ENCODE assay signal across 8 mouse cellular contexts in the genomic region with DNA sequence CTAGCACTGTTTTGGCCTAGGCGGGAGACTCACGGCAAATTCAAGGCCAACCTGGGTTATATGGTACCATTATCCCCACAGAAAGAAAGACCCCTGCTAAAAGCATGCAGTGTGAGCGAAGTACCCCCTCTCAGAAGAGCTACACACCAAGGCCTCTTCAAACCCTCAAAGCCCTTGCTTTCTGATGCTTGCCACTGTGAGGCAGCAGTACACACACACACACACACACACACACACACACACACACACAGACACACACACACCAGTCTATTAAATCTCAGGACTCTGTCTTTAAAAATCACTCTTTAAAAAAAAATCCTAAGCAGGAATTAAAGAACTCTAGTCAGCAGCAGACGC. TPM values are rescaled to one million over a fixed set of nuclear protein-coding genes. Genes with fewer than 3 reads are reported as not detected.
DNase-seq lines count a peak whose midpoint lies in the region; ATAC-seq and TF ChIP-seq lines count a peak whose summit lies in the region.

No protein-coding gene starts in this region.

- peak overlapping the region; percentile 79 for H3K4me2 ChIP-seq in heart, embryonic 12.5 days
- H3K4me2 ChIP-seq in forebrain, embryonic 15.5 days (replicated peaks): peak overlapping the region; percentile 77
- peak overlapping the region; percentile 98 for H3K4me2 ChIP-seq in liver, embryonic 15.5 days

- no peaks in the 10 kb centered on the region for H3K36me3 ChIP-seq in heart, embryonic 12.5 days
- H3K36me3 ChIP-seq in ES-Bruce4 (ENCODE audit: control insufficient read depth, insufficient read depth, low read length, poor library complexity, severe bottlenecking): no peaks in the 10 kb centered on the region
- H3K36me3 ChIP-seq in forebrain, embryonic 15.5 days: no peaks in the 10 kb centered on the region
- 0 out of 2 replicates have a peak, but pooled peaks cover 3% of the 10 kb centered on the region for H3K36me3 ChIP-seq in liver, embryonic 15.5 days (replicated peaks)

- 63% methylated on average over 4 of the region's 4 CpGs for WGBS in heart, embryonic 12.5 days
- 50% methylated on average over 4 of the region's 4 CpGs for WGBS in forebrain, embryonic 15.5 days
- 65% methylated on average over 4 of the region's 4 CpGs for WGBS in liver, embryonic 15.5 days (ENCODE audit: insufficient replicate concordance)

- no peak for TF ChIP-seq CTCF in ES-Bruce4 (IDR thresholded peaks at IDR 0.05; ENCODE audit: low read depth, low read length)

- no peak overlapping the region; the same call in 1 of the 2 replicates for H3K9ac ChIP-seq in heart, embryonic 12.5 days
- peak overlapping the region; percentile 80 for H3K9ac ChIP-seq in ES-Bruce4 (ENCODE audit: low read depth, poor library complexity, severe bottlenecking)
- H3K9ac ChIP-seq in forebrain, embryonic 15.5 days (replicated peaks): peak overlapping the region; percentile 81
- H3K9ac ChIP-seq in liver, embryonic 15.5 days: no peak overlapping the region

- H3K27ac ChIP-seq in heart, embryonic 12.5 days (ENCODE audit: poor library complexity, severe bottlenecking): peak overlapping the region; percentile 92
- no peak overlapping the region for H3K27ac ChIP-seq in ES-Bruce4 (ENCODE audit: insufficient read depth, low read length)
- H3K27ac ChIP-seq in forebrain, embryonic 15.5 days (replicated peaks): peak overlapping the region; percentile 84
- peak overlapping the region; percentile 78; the same call in 1 of the 2 replicates for H3K27ac ChIP-seq in liver, embryonic 15.5 days (replicated peaks)

- H3K27me3 ChIP-seq in heart, embryonic 12.5 days (replicated peaks): no peaks in the 10 kb centered on the region
- H3K27me3 ChIP-seq in ES-Bruce4 (ENCODE audit: control insufficient read depth, insufficient read depth, low read length, poor library complexity, severe bottlenecking): no peaks in the 10 kb centered on the region
- no peaks in the 10 kb centered on the region for H3K27me3 ChIP-seq in forebrain, embryonic 15.5 days
- peaks cover 2% of the 10 kb centered on the region; the same call in 1 of the 2 replicates for H3K27me3 ChIP-seq in liver, embryonic 15.5 days

- TF ChIP-seq EP300 in ES-Bruce4 (IDR thresholded peaks at IDR 0.05; ENCODE audit: insufficient read depth, low read depth, low read length): no peak

- no peak for ATAC-seq in heart, embryonic 12.5 days (ENCODE audit: insufficient number of reproducible peaks, low FRiP score)
- ATAC-seq in forebrain, embryonic 15.5 days (replicated peaks): peak; percentile 18; the same call in 1 of the 2 replicates
- no peak for ATAC-seq in liver, embryonic 15.5 days (ENCODE audit: insufficient read depth)

- no peaks in the 10 kb centered on the region for H3K9me3 ChIP-seq in heart, embryonic 12.5 days (replicated peaks)
- H3K9me3 ChIP-seq in ES-Bruce4 (replicated peaks; ENCODE audit: control insufficient read depth, insufficient read depth, low read length, poor library complexity, severe bottlenecking): no peaks in the 10 kb centered on the region
- H3K9me3 ChIP-seq in forebrain, embryonic 15.5 days: no peaks in the 10 kb centered on the region
- no peaks in the 10 kb centered on the region for H3K9me3 ChIP-seq in liver, embryonic 15.5 days (replicated peaks)

- intact Hi-C loops in heart, postnatal 25 days (cut with DNase I): no loop called here

- peak overlapping the region; percentile 96 for H3K4me3 ChIP-seq in heart, embryonic 12.5 days
- H3K4me3 ChIP-seq in ES-Bruce4 (ENCODE audit: low read depth, low read length): peak overlapping the region; percentile 66
- peak overlapping the region; percentile 74 for H3K4me3 ChIP-seq in forebrain, embryonic 15.5 days
- H3K4me3 ChIP-seq in liver, embryonic 15.5 days (replicated peaks): peak overlapping the region; percentile 88; the same call in 1 of the 2 replicates

- TF ChIP-seq POLR2A in ES-Bruce4 (IDR thresholded peaks at IDR 0.05; ENCODE audit: insufficient read depth, low read length): no peak

- DNase-seq in heart, postnatal 25 days (ENCODE audit: low spot score): no peak
- DNase-seq in cerebellum, postnatal 4 days (ENCODE audit: low spot score in 2 of 2): no peak
- DNase-seq in urinary bladder, adult 2 months (ENCODE audit: low spot score): no peak
- DNase-seq in cerebellum, postnatal 10 days: no peak

- H3K4me1 ChIP-seq in heart, embryonic 12.5 days (replicated peaks): peaks cover 28% of the 10 kb centered on the region
- no peaks in the 10 kb centered on the region for H3K4me1 ChIP-seq in ES-Bruce4 (ENCODE audit: control insufficient read depth, insufficient read depth, low read length)
- peaks cover 39% of the 10 kb centered on the region for H3K4me1 ChIP-seq in forebrain, embryonic 15.5 days
- peaks cover 47% of the 10 kb centered on the region for H3K4me1 ChIP-seq in liver, embryonic 15.5 days (replicated peaks)

RNA-seq across cellular contexts. Expression of gene 2310022B05Rik, which starts 0.7 kb away (rescaled TPM):
- 49.1 and 52.5 TPM in 2 replicates for polyA plus RNA-seq in heart, embryonic 12.5 days (2016; fragmentation: Nextera tagmentation; extraction: Ambion mirVana)
- 10 to 100 TPM; 71.7 to 83.3 TPM for total RNA-seq in heart, postnatal 25 days (2021)
- 25.9 and 31.4 TPM in 2 replicates for polyA plus RNA-seq in ES-Bruce4 (2011; ENCODE audit: insufficient read depth, insufficient read length, low read depth, missing spikeins)
- polyA plus RNA-seq in forebrain, embryonic 15.5 days (2015; fragmentation: Nextera tagmentation; extraction: Ambion mirVana): 27.6 and 28.5 TPM in 2 replicates
- 5.5 and 6.5 TPM in 2 replicates for polyA plus RNA-seq in liver, embryonic 15.5 days (2015; fragmentation: Nextera tagmentation; extraction: Ambion mirVana)
- polyA plus RNA-seq in urinary bladder, adult 2 months (2012; rRNA removed): 42.1 and 45.9 TPM in 2 replicates

RNA-seq across cellular contexts. Expression of gene Ttc13, which starts 57.9 kb away (rescaled TPM):
- 42.8 and 43.3 TPM in 2 replicates for polyA plus RNA-seq in heart, embryonic 12.5 days (2016; fragmentation: Nextera tagmentation; extraction: Ambion mirVana)
- 10 to 100 TPM; 14.9 to 17.6 TPM for total RNA-seq in heart, postnatal 25 days (2021)
- polyA plus RNA-seq in ES-Bruce4 (2011; ENCODE audit: insufficient read depth, insufficient read length, low read depth, missing spikeins): 57.1 and 59.4 TPM in 2 replicates
- polyA plus RNA-seq in forebrain, embryonic 15.5 days (2015; fragmentation: Nextera tagmentation; extraction: Ambion mirVana): 56.7 and 59.2 TPM in 2 replicates
- 18.3 and 18.4 TPM in 2 replicates for polyA plus RNA-seq in liver, embryonic 15.5 days (2015; fragmentation: Nextera tagmentation; extraction: Ambion mirVana)
- polyA plus RNA-seq in urinary bladder, adult 2 months (2012; rRNA removed): 18.2 and 19.1 TPM in 2 replicates

RNA-seq across cellular contexts. Expression of gene Arv1, which starts 58.1 kb away (rescaled TPM):
- polyA plus RNA-seq in heart, embryonic 12.5 days (2016; fragmentation: Nextera tagmentation; extraction: Ambion mirVana): 20.2 and 21.3 TPM in 2 replicates
- total RNA-seq in heart, postnatal 25 days (2021): 1 to 10 TPM; 4.4 to 5.0 TPM
- 25.4 and 28.8 TPM in 2 replicates for polyA plus RNA-seq in ES-Bruce4 (2011; ENCODE audit: insufficient read depth, insufficient read length, low read depth, missing spikeins)
- 32.0 and 32.1 TPM in 2 replicates for polyA plus RNA-seq in forebrain, embryonic 15.5 days (2015; fragmentation: Nextera tagmentation; extraction: Ambion mirVana)
- polyA plus RNA-seq in liver, embryonic 15.5 days (2015; fragmentation: Nextera tagmentation; extraction: Ambion mirVana): 4.9 and 5.3 TPM in 2 replicates
- polyA plus RNA-seq in urinary bladder, adult 2 months (2012; rRNA removed): 11.7 and 15.4 TPM in 2 replicates

Comparison
In these comparisons a context has a peak if more than half of its experiments do, and no peak if none do; other contexts are left out.
1. H3K9ac ChIP-seq: peak in ES-Bruce4 (single experiment) and forebrain, embryonic 15.5 days (single experiment); none in heart, embryonic 12.5 days (single experiment) and liver, embryonic 15.5 days (single experiment).
2. Peak in every context shown above with its lines, with median percentiles within 50 percentile points of each other: H3K4me2 ChIP-seq and H3K4me3 ChIP-seq.